Mouse (Mus musculus) heart, embryonic 11.5 days (tissue): ENCODE results near the gene Stxbp3. TPM values are rescaled to one million over a fixed set of nuclear protein-coding genes. Genes with fewer than 3 reads are reported as not detected.

Experiments used
- ATAC-seq: fragments of 200-750 bp; cut with Nextera tagmentation; replicated peaks from 2 replicates; pipeline ENCODE4 v1.8.0; 2017; ENCODE audit warnings: moderate library complexity; ENCODE audit not compliant: insufficient number of reproducible peaks, low FRiP score, low TSS enrichment
- H3K27ac ChIP-seq: fragments of 300-500 bp; sonication (generic); 2 replicates; pipeline ENCODE4 v1.5.1; 2014; ENCODE audit warnings: mild to moderate bottlenecking, low read depth, low read length
- H3K27me3 ChIP-seq: fragments of 300-500 bp; sonication (generic); 2 replicates; pipeline ENCODE4 v1.6.1; 2014; ENCODE audit warnings: mild to moderate bottlenecking, low read length, mixed read lengths; ENCODE audit not compliant: control insufficient read depth, insufficient read depth
- H3K36me3 ChIP-seq: fragments of 300-500 bp; sonication (generic); 2 replicates; pipeline ENCODE4 v1.6.1; 2014; ENCODE audit warnings: mild to moderate bottlenecking, low read length, moderate library complexity, mixed read lengths; ENCODE audit not compliant: control insufficient read depth, insufficient read depth
- H3K4me1 ChIP-seq: fragments of 300-500 bp; sonication (generic); 2 replicates; pipeline ENCODE4 v1.6.1; 2014; ENCODE audit warnings: low read length; ENCODE audit not compliant: control insufficient read depth, insufficient read depth
- H3K4me2 ChIP-seq: fragments of 300-500 bp; sonication (generic); 2 replicates; pipeline ENCODE4 v1.6.1; 2014; ENCODE audit warnings: mild to moderate bottlenecking, moderate library complexity
- H3K4me3 ChIP-seq: fragments of 300-500 bp; sonication (generic); 2 replicates; pipeline ENCODE4 v1.5.1; 2014; ENCODE audit warnings: low read depth, low read length
- H3K9ac ChIP-seq: fragments of 300-500 bp; sonication (generic); 2 replicates; pipeline ENCODE4 v1.6.1; 2014; ENCODE audit warnings: mild to moderate bottlenecking, low read depth, low read length, moderate library complexity
- H3K9me3 ChIP-seq: fragments of 300-500 bp; sonication (generic); replicated peaks from 2 replicates; pipeline ENCODE4 v1.6.1; 2016; ENCODE audit warnings: low read length; ENCODE audit not compliant: control insufficient read depth
- WGBS: fragments of 180-500 bp; shearing (Covaris S2); extraction: QIAGEN DNeasy Blood & Tissue Kit; methylation state at CpG from one replicate; pipeline ENCODE4 v1.1.7; 2014; ENCODE audit not compliant: insufficient replicate concordance; 5-methylcytosine and 5-hydroxymethylcytosine counted together
- polyA plus RNA-seq: library from polyadenylated mRNA; unstranded; fragments of >200 nt; fragmentation: Nextera tagmentation; extraction: Ambion mirVana; gene quantifications from 2 replicates; pipeline ENCODE4 v1.2.1, GENCODE M21; 2014

Gene Stxbp3
- polyA plus RNA-seq, 1 experiment from 2014 or later, result 29.2 TPM

DNA sequence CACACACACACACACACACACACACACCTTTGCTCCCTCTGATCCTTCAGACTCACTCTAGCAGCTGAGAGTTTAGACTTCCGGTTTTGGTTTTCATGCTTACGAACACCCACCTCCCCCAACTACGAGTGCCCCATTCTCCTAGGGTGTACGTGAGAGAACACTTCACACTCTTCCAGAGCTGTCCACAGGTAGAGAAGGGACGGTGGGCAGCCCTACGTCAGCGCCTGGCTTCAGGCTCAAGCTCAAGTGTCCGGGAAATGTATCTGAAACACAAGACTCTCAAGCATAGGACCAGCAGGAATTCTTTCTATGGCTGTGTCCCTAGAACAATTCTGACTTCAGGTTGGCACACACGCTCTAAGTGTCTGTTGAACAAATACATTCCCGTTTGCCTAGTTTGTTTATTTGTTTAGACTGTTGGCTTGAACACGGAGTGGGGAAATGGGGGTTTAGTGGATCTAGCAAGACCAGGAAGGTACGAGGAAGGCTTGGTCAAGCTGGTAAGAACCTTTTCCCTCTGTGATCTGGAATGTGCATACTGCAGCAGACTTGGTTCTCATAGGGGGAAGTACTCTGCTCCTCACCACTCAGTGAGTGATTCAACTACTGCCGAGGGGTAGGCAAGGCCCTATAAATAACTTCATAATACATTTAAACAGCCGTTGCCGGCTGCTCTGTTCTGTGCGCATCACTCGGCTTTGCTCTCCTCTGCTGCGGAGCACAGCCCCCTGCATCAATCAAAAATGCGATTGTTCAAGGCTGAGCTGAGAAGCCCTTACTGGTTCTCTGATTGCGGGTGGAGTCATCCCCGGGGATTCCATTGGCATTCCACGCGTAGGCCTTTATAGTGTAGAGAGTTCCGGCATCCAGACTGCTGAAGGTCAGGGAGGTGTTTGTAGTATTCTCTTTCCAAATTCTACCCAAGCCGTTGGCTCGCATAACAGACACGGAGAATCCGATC is 40.5 kb upstream of the Stxbp3 start:
- peak overlapping the region; percentile 73 for H3K27ac ChIP-seq

DNA sequence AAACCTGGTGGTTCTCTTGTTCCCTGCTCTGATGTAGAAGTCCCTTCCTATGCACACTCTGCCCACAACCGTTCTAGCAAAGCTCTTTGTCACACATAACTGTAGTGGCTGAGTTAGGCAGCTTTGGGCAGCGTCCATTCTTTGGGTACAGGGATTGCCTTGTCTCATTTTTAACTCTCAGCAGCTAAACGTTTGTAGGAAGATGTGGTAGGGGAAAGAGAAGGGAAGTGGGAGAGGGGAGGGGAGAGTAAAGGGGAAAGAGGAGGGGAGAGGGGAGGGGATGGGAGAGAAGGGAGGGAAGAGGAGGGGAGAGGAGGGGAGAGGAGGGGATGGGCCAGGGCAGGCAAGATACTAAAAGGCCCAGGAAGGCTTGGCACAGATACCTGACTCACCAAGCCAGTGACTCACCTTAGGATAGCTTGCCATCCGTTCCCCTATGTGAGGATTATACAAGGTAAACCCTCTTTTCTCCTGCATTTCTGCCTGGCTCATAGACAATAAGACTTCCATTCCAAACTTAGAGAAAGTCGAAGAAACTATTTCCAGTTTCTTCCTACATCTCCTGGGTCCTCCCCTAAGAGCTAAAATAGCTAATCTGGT is 39.6 kb upstream of the Stxbp3 start:
- no peak overlapping the region for H3K9ac ChIP-seq
- H3K27me3 ChIP-seq, result no peaks in the 10 kb centered on the region
- H3K4me3 ChIP-seq, result no peak overlapping the region
- no peak overlapping the region for H3K27ac ChIP-seq
- 51% methylated on average over 5 of the region's 5 CpGs for WGBS
- H3K36me3 ChIP-seq, result no peaks in the 10 kb centered on the region
- H3K4me1 ChIP-seq, result peaks cover 25% of the 10 kb centered on the region
- no peak for ATAC-seq
- H3K9me3 ChIP-seq, result no peaks in the 10 kb centered on the region
- H3K4me2 ChIP-seq, result no peak overlapping the region

More for the DNA sequence above, 40.5 kb upstream of the Stxbp3 start:
- Histone ChIP-seq H3K4me2 (peak overlapping the region; percentile 34), H3K36me3 (no peaks in the 10 kb centered on the region), H3K27me3 (no peaks in the 10 kb centered on the region), H3K4me3 (no peak overlapping the region), H3K4me1 (peaks cover 28% of the 10 kb centered on the region), H3K9ac (no peak overlapping the region), H3K9me3 (no peaks in the 10 kb centered on the region)
- WGBS, result 44% methylated on average over 28 of the region's 28 CpGs
- ATAC-seq, result peak; percentile 53; the same call in 1 of the 2 replicates

DNA sequence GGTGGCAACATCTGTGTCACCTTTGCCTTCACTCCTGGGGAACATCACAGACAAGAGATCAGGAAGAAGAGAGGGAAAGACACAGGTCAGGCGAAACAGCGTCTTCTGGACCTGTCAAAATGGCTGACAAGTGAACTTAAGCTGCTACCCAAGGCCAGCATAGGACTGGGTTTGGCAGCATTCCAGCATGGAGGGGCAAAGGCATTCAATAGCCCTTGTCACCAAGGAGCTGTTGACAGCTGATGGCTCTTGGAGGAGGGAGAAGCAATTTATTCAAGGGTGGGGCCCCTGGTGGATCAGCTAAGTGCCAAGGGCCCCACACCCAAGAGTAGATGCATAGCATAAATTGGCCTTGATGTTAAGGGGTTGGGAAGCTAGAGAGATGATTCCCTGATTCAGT is 38.8 kb upstream of the Stxbp3 start:
- WGBS, result 64% methylated on average over 2 of the region's 2 CpGs
- 0 out of 2 replicates have a peak, but pooled peaks have one; percentile 31 for ATAC-seq

DNA sequence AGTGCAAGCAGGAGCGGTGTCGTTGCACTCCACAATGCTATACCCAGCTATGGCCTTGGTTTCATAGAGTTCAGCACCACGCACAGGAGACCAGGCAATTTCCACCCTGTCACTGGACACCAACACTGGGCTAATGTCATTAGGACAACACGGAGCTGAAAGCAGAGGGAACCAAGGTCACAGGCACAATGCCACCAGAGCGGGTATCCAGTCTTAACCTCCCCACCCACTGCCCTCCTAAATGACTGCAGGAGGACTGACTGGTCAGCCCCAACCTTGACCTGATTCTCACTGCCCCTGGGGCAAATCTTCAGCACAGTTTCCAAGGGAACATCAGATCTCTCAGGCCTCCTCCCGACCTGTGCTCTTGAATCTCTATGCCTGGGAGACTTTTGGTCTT is 30.3 kb upstream of the Stxbp3 start:
- 80% methylated on average over 6 of the region's 6 CpGs for WGBS
- no peaks in the 10 kb centered on the region for H3K27me3 ChIP-seq
- no peak overlapping the region for H3K4me2 ChIP-seq
- H3K9me3 ChIP-seq, result 0 out of 2 replicates have a peak, but pooled peaks cover 2% of the 10 kb centered on the region
- no peak for ATAC-seq
- no peaks in the 10 kb centered on the region for H3K36me3 ChIP-seq
- H3K4me1 ChIP-seq, result no peaks in the 10 kb centered on the region
- H3K27ac ChIP-seq, result no peak overlapping the region
- H3K4me3 ChIP-seq, result no peak overlapping the region
- H3K9ac ChIP-seq, result no peak overlapping the region

More for the DNA sequence above, 38.8 kb upstream of the Stxbp3 start:
- no peak overlapping the region for H3K4me3 ChIP-seq
- H3K4me2 ChIP-seq, result peak overlapping the region; percentile 31
- H3K4me1 ChIP-seq, result peaks cover 25% of the 10 kb centered on the region
- no peaks in the 10 kb centered on the region for H3K27me3 ChIP-seq
- no peaks in the 10 kb centered on the region for H3K9me3 ChIP-seq
- no peaks in the 10 kb centered on the region for H3K36me3 ChIP-seq
- H3K9ac ChIP-seq, result no peak overlapping the region
- H3K27ac ChIP-seq, result 0 out of 2 replicates have a peak overlapping the region, but pooled peaks have one; percentile 15

DNA sequence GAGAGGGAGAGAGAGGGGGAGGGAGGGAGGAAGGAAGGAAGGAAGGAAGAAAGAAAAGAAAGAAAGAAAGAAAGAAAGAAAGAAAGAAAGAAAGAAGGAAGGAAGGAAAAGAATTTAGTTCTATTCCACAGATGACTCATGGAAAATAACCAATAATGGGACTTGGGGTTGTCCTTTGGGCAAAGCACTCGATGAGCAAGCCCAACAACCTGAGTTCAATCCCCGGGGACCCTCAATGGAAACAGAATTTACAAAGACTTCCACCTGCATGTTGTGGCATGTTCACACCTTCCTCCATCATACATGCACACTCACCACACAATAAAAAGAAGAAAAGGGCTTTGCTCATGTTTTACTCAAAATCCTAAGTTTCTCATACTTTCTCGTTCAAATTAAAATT is 27.1 kb upstream of the Stxbp3 start:
- 0 out of 2 replicates have a peak, but pooled peaks cover 2% of the 10 kb centered on the region for H3K9me3 ChIP-seq
- WGBS, result 89% methylated on average over 3 of the region's 3 CpGs
- no peak overlapping the region for H3K4me3 ChIP-seq
- H3K4me2 ChIP-seq, result no peak overlapping the region
- ATAC-seq, result no peak
- H3K27me3 ChIP-seq, result no peaks in the 10 kb centered on the region
- no peak overlapping the region for H3K27ac ChIP-seq
- no peak overlapping the region for H3K9ac ChIP-seq
- no peaks in the 10 kb centered on the region for H3K36me3 ChIP-seq
- H3K4me1 ChIP-seq, result no peaks in the 10 kb centered on the region

DNA sequence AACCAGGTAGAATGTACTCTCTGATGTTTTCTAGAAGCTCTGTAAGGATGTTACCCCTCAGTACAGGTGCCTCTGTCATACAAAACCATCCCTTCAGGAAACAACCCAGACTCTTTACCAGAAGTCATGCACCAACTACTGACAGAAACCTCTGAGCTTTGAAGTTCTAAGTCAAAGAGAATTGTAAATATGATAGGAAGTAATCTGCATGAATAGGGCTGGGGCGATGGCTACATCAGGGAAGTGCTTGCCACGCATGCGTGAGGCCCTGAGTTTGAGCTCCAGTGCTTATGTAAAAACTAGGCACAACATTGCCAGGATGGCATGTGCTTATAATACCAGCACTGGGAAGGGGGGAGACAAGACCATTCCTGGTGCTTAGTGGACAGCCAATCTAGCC is 25.4 kb upstream of the Stxbp3 start:
- WGBS, result 86% methylated on average over 3 of the region's 3 CpGs
- Histone ChIP-seq H3K9ac (no peak overlapping the region), H3K36me3 (no peaks in the 10 kb centered on the region), H3K4me3 (no peak overlapping the region), H3K4me1 (no peaks in the 10 kb centered on the region), H3K9me3 (0 out of 2 replicates have a peak, but pooled peaks cover 2% of the 10 kb centered on the region), H3K4me2 (no peak overlapping the region), H3K27me3 (no peaks in the 10 kb centered on the region), H3K27ac (no peak overlapping the region)
- no peak for ATAC-seq

DNA sequence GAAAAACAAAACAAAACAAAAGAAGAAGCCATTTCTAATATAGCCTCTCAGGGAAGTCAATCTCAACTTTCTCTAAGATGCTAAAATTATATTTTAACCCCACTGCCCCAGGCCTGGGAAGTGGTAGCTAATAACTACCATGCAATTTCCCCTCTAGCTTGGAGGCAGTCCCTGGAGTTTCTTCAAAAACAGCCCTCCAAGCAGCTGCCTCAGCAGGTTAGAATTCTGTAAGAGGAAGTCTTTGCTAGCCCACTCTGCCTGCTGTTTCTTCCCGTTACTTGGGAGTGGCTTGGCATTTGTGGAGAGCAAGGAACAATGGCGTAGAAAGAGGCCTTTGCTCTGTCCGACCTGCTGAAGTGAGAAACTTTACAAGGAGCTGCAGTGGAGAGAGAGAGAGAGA is 24.8 kb upstream of the Stxbp3 start:
- no peak for ATAC-seq
- H3K36me3 ChIP-seq, result no peaks in the 10 kb centered on the region
- H3K27me3 ChIP-seq, result no peaks in the 10 kb centered on the region
- H3K27ac ChIP-seq, result no peak overlapping the region
- no peaks in the 10 kb centered on the region for H3K4me1 ChIP-seq
- 0 out of 2 replicates have a peak, but pooled peaks cover 2% of the 10 kb centered on the region for H3K9me3 ChIP-seq
- WGBS, result 44% methylated on average over 3 of the region's 3 CpGs
- H3K4me3 ChIP-seq, result no peak overlapping the region
- no peak overlapping the region for H3K4me2 ChIP-seq
- no peak overlapping the region for H3K9ac ChIP-seq

DNA sequence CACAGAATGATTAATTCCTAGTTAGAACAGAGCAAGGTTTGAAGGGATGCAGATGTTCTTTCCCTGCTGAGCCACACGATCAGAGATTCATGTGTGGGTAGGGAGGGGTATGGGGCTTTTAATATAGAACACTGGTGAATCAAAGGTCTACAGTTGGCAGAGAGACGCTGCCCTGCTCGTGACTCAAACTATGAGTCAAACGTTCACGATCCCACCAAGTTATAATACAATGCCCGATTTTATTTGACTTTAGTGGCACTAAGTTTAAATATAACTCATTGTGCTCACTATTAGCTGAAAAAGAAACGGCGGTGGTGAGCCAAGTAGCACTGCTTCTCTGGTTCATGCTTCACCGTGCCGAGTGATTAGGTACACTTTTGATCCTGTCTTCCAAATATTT is 22.8 kb upstream of the Stxbp3 start:
- 0 out of 2 replicates have a peak, but pooled peaks cover 2% of the 10 kb centered on the region for H3K9me3 ChIP-seq
- H3K4me2 ChIP-seq, result no peak overlapping the region
- H3K27me3 ChIP-seq, result no peaks in the 10 kb centered on the region
- 0 out of 2 replicates have a peak, but pooled peaks cover 4% of the 10 kb centered on the region for H3K4me1 ChIP-seq
- H3K9ac ChIP-seq, result no peak overlapping the region
- no peak overlapping the region for H3K4me3 ChIP-seq
- no peaks in the 10 kb centered on the region for H3K36me3 ChIP-seq
- no peak for ATAC-seq
- 88% methylated on average over 10 of the region's 10 CpGs for WGBS
- no peak overlapping the region for H3K27ac ChIP-seq
